ENCODE assay signal across 23 mouse cellular contexts in the genomic region with DNA sequence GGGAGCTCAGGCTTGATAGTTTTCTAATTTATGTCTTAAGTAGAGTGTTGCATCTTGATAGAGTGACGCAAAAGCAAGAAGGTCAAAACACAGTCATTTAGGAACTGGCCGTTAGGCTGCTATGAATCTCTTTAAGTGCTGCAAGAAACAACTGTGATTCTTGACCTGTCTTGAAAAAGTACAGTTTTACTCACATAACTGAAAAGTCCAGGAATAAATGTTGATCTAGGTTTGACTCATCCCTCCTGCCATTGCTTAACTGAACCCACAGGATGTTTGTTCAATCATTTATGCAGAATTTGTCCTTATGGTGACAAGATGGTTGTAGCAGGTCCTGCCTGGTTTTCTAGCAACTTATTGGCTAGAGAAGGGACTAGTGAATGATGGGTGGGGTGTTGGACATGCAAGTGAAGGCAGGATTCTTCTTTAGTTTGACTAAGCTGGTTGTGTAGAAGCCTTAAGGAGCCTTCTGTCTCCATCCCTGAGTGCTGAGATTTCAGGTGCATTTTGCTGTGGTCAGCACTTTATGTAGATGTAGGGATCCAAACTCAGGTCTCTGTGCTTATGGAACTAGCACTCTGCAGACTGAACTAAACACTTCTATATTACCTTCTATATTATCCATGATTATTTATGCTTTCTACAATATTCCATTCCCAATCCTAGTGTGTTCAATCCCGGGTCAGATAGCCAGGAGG.
A peak's percentile ranks its signal among the peaks of the same experiment; 100 is the strongest.
DNase-seq lines count a peak whose midpoint lies in the region; TF ChIP-seq lines count a peak whose summit lies in the region.
"Had no signal": no experiment of that assay in that cellular context is flagged by ENCODE, and none has a peak within 500 bp of the region (broad histone marks: within the 10 kb centered on the region; RNA-seq: fewer than 3 reads in every experiment).

No protein-coding gene starts in this region.

- no peaks in the 10 kb centered on the region for H3K36me3 ChIP-seq in ES-E14 (ENCODE audit: control insufficient read depth, insufficient read depth, low read length, poor library complexity, severe bottlenecking)
- H3K36me3 ChIP-seq: embryonic facial prominence, embryonic 10.5 days; embryonic facial prominence, embryonic 13.5 days; forebrain, embryonic 12.5 days; forebrain, embryonic 15.5 days; G1E; hindbrain, embryonic 12.5 days; hindbrain, embryonic 15.5 days had no signal

- no peaks in the 10 kb centered on the region for H3K4me1 ChIP-seq in ES-E14 (ENCODE audit: control insufficient read depth in 2 of 2, insufficient read depth in 2 of 2, low read length in 2 of 2, poor library complexity in 1 of 2)
- H3K4me1 ChIP-seq: embryonic facial prominence, embryonic 10.5 days; embryonic facial prominence, embryonic 13.5 days; forebrain, embryonic 15.5 days; hindbrain, embryonic 15.5 days had no signal

- DNase-seq in 3T3-L1 (ENCODE audit: low read depth, low spot score) (peak; percentile 33), 416B (ENCODE audit: low read depth) (peak; percentile 61), ES-E14 (ENCODE audit: low read depth, low spot score) (no peak)
- DNase-seq in layer of hippocampus, adult 8-10 months (ENCODE audit: low spot score in 2 of 2): no peak
- DNase-seq in cerebellum, adult 11 months: no peak
- no peak for DNase-seq in cerebellum, adult 8-10 months
- DNase-seq: adrenal gland, adult 2 months; adrenal gland, postnatal 14 days; B cell, adult 2 months; cerebellum, adult 2 months; cerebellum, postnatal 10 days; cerebellum, postnatal 36 days; embryo, embryonic 11 days; gastrocnemius, postnatal 25 days; heart, adult 2 months had no signal

- H3K27ac ChIP-seq in ES-E14 (ENCODE audit: insufficient read depth, low read depth, low read length, poor library complexity, severe bottlenecking): no peak overlapping the region
- H3K27ac ChIP-seq: embryonic facial prominence, embryonic 10.5 days; embryonic facial prominence, embryonic 13.5 days; forebrain, embryonic 12.5 days; forebrain, embryonic 15.5 days; heart, adult 2 months; hindbrain, embryonic 12.5 days; hindbrain, embryonic 15.5 days had no signal

- no peak overlapping the region for H3K4me3 ChIP-seq in ES-E14 (ENCODE audit: insufficient read depth in 1 of 2, low read depth in 1 of 2, low read length in 2 of 2, poor library complexity in 1 of 2, severe bottlenecking in 1 of 2)
- H3K4me3 ChIP-seq: embryonic facial prominence, embryonic 10.5 days; embryonic facial prominence, embryonic 13.5 days; erythroblast, embryonic 14.5 days; forebrain, embryonic 12.5 days; forebrain, embryonic 15.5 days; heart, adult 2 months; hindbrain, embryonic 12.5 days; hindbrain, embryonic 15.5 days had no signal

- no peaks in the 10 kb centered on the region for H3K9me3 ChIP-seq in ES-E14 (ENCODE audit: control insufficient read depth, insufficient read depth, low read depth, low read length)
- H3K9me3 ChIP-seq: embryonic facial prominence, embryonic 10.5 days; embryonic facial prominence, embryonic 13.5 days; forebrain, embryonic 12.5 days; forebrain, embryonic 15.5 days; G1E; hindbrain, embryonic 12.5 days; hindbrain, embryonic 15.5 days had no signal

- H3K9ac ChIP-seq in ES-E14 (ENCODE audit: insufficient read depth, low read depth, low read length, poor library complexity, severe bottlenecking): no peak overlapping the region
- H3K9ac ChIP-seq: embryonic facial prominence, embryonic 13.5 days; forebrain, embryonic 12.5 days; forebrain, embryonic 15.5 days; hindbrain, embryonic 12.5 days; hindbrain, embryonic 15.5 days had no signal

- in situ Hi-C loops in ES-E14 (cut with MboI; ENCODE audit: low sequenced_read_pairs in 2 of 2, unreplicated experiment in 2 of 2): no loop called here

TF ChIP-seq in ES-E14, 5 proteins besides CTCF, POLR2A, EP300 and RAD21:
- TF ChIP-seq MAFK (IDR thresholded peaks at IDR 0.05; ENCODE audit: insufficient read depth, low read depth, low read length) (0 out of 2 replicates have a peak, but pooled peaks have one; percentile 69), HCFC1 (IDR thresholded peaks at IDR 0.05; ENCODE audit: borderline replicate concordance, insufficient read depth, low read length) (no peak)

Comparison
In these comparisons a context has a peak if more than half of its experiments do, and no peak if none do; other contexts are left out.
1. DNase-seq: peak in 3T3-L1 (single experiment) and 416B (single experiment); none in ES-E14 (single experiment), layer of hippocampus, adult 8-10 months (0 of 2), cerebellum, adult 11 months (single experiment) and cerebellum, adult 8-10 months (single experiment).